Mouse (Mus musculus) liver, adult 2 months (tissue): ENCODE measurements around the gene Brcc3. TPM values are rescaled to one million over a fixed set of nuclear protein-coding genes. Genes with fewer than 3 reads are reported as not detected.
A peak's percentile ranks its signal among the peaks of the same experiment; 100 is the strongest.

Experiments used
- DNase-seq: peaks from one replicate; pipeline ENCODE4 v3.0.0-alpha.2; 2011; ENCODE audit warnings: low read depth, low spot score; ENCODE audit errors: extremely low read depth
- H3K27ac ChIP-seq: fragments of 200-500 bp; replicated peaks from 2 replicates; pipeline ENCODE4 v1.5.1; 2012; ENCODE audit warnings: low read depth, mild to moderate bottlenecking, control low read depth, inconsistent platforms, low read length; ENCODE audit not compliant: insufficient read depth
- H3K27me3 ChIP-seq: fragments of 200-500 bp; 2 replicates; pipeline ENCODE4 v1.6.1; 2012; ENCODE audit warnings: mild to moderate bottlenecking, moderate library complexity, low read length, inconsistent platforms; ENCODE audit not compliant: control insufficient read depth, insufficient read depth
- H3K36me3 ChIP-seq: fragments of 200-500 bp; 2 replicates; pipeline ENCODE4 v1.6.1; 2012; ENCODE audit warnings: low read length, inconsistent platforms; ENCODE audit not compliant: control insufficient read depth, insufficient read depth
- H3K4me1 ChIP-seq: fragments of 200-500 bp; 2 replicates; pipeline ENCODE4 v1.6.1; 2011; ENCODE audit warnings: low read length; ENCODE audit not compliant: control insufficient read depth, insufficient read depth
- H3K4me3 ChIP-seq: fragments of 200-500 bp; 2 replicates; pipeline ENCODE4 v1.5.1; 2011; ENCODE audit warnings: low read depth, mild to moderate bottlenecking, control low read depth, low read length, moderate library complexity; ENCODE audit not compliant: insufficient read depth
- H3K79me2 ChIP-seq: fragments of 200-500 bp; 2 replicates; pipeline ENCODE4 v1.6.1; 2012; ENCODE audit warnings: inconsistent platforms, mild to moderate bottlenecking, low read length, moderate library complexity; ENCODE audit not compliant: control insufficient read depth, insufficient read depth
- H3K9ac ChIP-seq: fragments of 200-500 bp; 2 replicates; pipeline ENCODE4 v1.6.1; 2012; ENCODE audit warnings: low read depth, mild to moderate bottlenecking, control low read depth, inconsistent platforms, low read length
- CTCF ChIP-seq: fragments of 200-500 bp; IDR thresholded peaks from 2 replicates; pipeline ENCODE4 v1.5.1; 2011; ENCODE audit warnings: low read depth, low read length, control low read depth
- POLR2A ChIP-seq: fragments of 200-500 bp; IDR thresholded peaks from 2 replicates; pipeline ENCODE4 v1.6.1; 2011; ENCODE audit warnings: low read length, control low read depth; ENCODE audit not compliant: insufficient read depth; ENCODE audit errors: extremely low read depth
- WGBS: fragments of 180-500 bp; shearing (Covaris S2); methylation state at CpG from one replicate; pipeline ENCODE4 v1.1.7; 2018; 5-methylcytosine and 5-hydroxymethylcytosine counted together
- polyA plus RNA-seq: library from polyadenylated mRNA; depleted of rRNA; stranded (reverse); fragments of >200 nt; gene quantifications from 2 replicates; pipeline ENCODE4 v1.2.3, GENCODE M21; 2012
- total RNA-seq: library from RNA; depleted of rRNA; stranded (reverse); fragments of >200 nt; gene quantifications from 2 replicates; pipeline ENCODE4 v1.2.3, GENCODE M21; 2014

The Brcc3 gene
- total and polyA plus RNA-seq, 2 experiments = 9.1 to 14.6 TPM

- Histone ChIP-seq H3K36me3 (no peaks in the 10 kb centered on the region), H3K79me2 (no peaks in the 10 kb centered on the region; the same call in 1 of the 2 replicates), H3K4me1 (peaks cover 2% of the 10 kb centered on the region; the same call in 1 of the 2 replicates), H3K4me3 (no peak overlapping the region), H3K9ac (no peak overlapping the region), H3K27me3 (no peaks in the 10 kb centered on the region), H3K27ac (no peak overlapping the region)
- WGBS = 54% methylated on average over 5 of the region's 5 CpGs
- TF ChIP-seq CTCF (no peak), POLR2A (no peak)
- peak; percentile 10 for DNase-seq
Observed at GRCm38 (mm10) chrX:75381699-75382098, 34.7 kb upstream of the Brcc3 start.

GRCm38 (mm10) chrX:75382195-75382771 lies 34.1 kb upstream of the Brcc3 start, which contains the start of the genes Fundc2 and F8:
Gene Fundc2, plus strand, starts transcription at chrX:75382399.
Gene F8, minus strand, starts transcription at chrX:75382615.
- 0 out of 2 replicates have a peak, but pooled peaks cover 2% of the 10 kb centered on the region for H3K36me3 ChIP-seq
- H3K79me2 ChIP-seq = no peaks in the 10 kb centered on the region; the same call in 1 of the 2 replicates
- H3K4me1 ChIP-seq = peaks cover 2% of the 10 kb centered on the region; the same call in 1 of the 2 replicates
- peak; percentile 60 for DNase-seq
- peak within 1 kb of the TSS; percentile 89 for H3K9ac ChIP-seq
- H3K4me3 ChIP-seq = peak within 1 kb of the TSS; percentile 90
- peak within 1 kb of the TSS; percentile 90 for H3K27ac ChIP-seq
- under 1% methylated on average over 25 of the region's 25 CpGs for WGBS
- TF ChIP-seq CTCF (no peak), POLR2A (peak; percentile 39)
- no peaks in the 10 kb centered on the region for H3K27me3 ChIP-seq

GRCm38 (mm10) chrX:75399471-75399870 lies 17.0 kb upstream of the Brcc3 start:
- TF ChIP-seq CTCF (no peak), POLR2A (no peak)
- Histone ChIP-seq H3K27me3 (no peaks in the 10 kb centered on the region), H3K4me3 (no peak overlapping the region), H3K4me1 (no peaks in the 10 kb centered on the region; the same call in 1 of the 2 replicates), H3K36me3 (peaks cover 2% of the 10 kb centered on the region; the same call in 1 of the 2 replicates), H3K27ac (no peak overlapping the region), H3K9ac (no peak overlapping the region), H3K79me2 (no peaks in the 10 kb centered on the region)
- no peak for DNase-seq
- WGBS = 87% methylated on average over 1 of the region's 1 CpGs

DNA sequence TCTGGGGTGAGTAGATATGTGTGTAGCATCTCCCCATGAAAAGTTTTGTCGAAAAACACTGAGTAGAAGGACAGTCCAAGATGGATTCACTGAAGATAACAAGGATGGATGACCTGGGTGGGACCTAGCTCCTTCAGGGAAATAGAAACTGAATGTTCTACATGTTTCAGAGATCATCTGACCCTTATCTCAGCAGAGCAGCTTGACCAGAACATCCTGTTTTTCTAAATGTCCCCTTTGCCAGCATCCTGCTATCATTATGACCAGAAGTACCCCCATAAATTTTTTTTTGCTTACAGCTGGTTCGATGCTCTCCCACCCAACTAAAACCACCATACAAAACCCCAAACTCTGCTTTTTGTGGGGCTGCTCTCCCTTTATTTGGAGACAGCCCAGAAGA lies 13.8 kb upstream of the Brcc3 start:
- TF ChIP-seq CTCF (no peak), POLR2A (no peak)
- peak; percentile 19 for DNase-seq
- H3K27ac ChIP-seq = peak overlapping the region; percentile 48

DNA sequence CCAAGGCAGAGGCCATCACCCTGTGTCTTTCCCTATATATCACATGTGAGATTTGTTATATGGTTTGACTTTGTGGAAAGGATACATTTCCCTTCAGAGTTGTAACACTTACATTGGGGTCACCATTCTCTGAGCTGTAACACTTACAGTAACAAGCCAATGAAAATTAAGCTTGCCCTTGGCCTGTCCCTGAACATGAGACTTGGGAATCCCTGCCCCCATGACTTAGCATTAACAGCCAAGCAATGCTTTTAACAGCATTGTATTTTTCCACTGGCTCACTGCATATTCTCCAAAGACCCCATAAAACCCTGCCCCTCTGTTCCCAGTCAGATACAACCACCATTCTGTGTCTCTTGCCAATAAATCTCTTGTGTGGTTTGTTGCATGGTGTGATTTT lies 13.1 kb upstream of the Brcc3 start:
- no peak for DNase-seq
- Histone ChIP-seq H3K36me3 (peaks cover 2% of the 10 kb centered on the region), H3K9ac (no peak overlapping the region), H3K4me3 (no peak overlapping the region), H3K27ac (no peak overlapping the region; the same call in 1 of the 2 replicates), H3K4me1 (no peaks in the 10 kb centered on the region; the same call in 1 of the 2 replicates), H3K27me3 (no peaks in the 10 kb centered on the region), H3K79me2 (no peaks in the 10 kb centered on the region)
- no peak for TF ChIP-seq CTCF
- TF ChIP-seq POLR2A = no peak

More for the DNA sequence above, 13.8 kb upstream of the Brcc3 start:
- H3K4me1 ChIP-seq = no peaks in the 10 kb centered on the region; the same call in 1 of the 2 replicates
- 86% methylated on average over 2 of the region's 2 CpGs for WGBS
- H3K4me3 ChIP-seq = no peak overlapping the region
- H3K36me3 ChIP-seq = peaks cover 2% of the 10 kb centered on the region
- H3K27me3 ChIP-seq = no peaks in the 10 kb centered on the region
- no peaks in the 10 kb centered on the region for H3K79me2 ChIP-seq
- H3K9ac ChIP-seq = no peak overlapping the region

- DNase-seq = peak; percentile 30
- WGBS = 97% methylated on average over 1 of the region's 1 CpGs
- Histone ChIP-seq H3K4me1 (no peaks in the 10 kb centered on the region; the same call in 1 of the 2 replicates), H3K79me2 (no peaks in the 10 kb centered on the region; the same call in 1 of the 2 replicates), H3K27me3 (no peaks in the 10 kb centered on the region), H3K4me3 (no peak overlapping the region), H3K9ac (no peak overlapping the region), H3K36me3 (peaks cover 2% of the 10 kb centered on the region), H3K27ac (no peak overlapping the region)
- no peak for TF ChIP-seq POLR2A
- no peak for TF ChIP-seq CTCF
Observed at GRCm38 (mm10) chrX:75409711-75410110, 6.7 kb upstream of the Brcc3 start.
